20 mouse cellular contexts compared by ENCODE assay signal in genomic region chr5:74729567-74729966, GRCm38 (mm10). TPM values are rescaled to one million over a fixed set of nuclear protein-coding genes. Genes with fewer than 3 reads are reported as not detected.
DNase-seq lines count a peak whose midpoint lies in the region; ATAC-seq and TF ChIP-seq lines count a peak whose summit lies in the region.
"Had no signal": no experiment of that assay in that cellular context is flagged by ENCODE, and none has a peak within 500 bp of the region (broad histone marks: within the 10 kb centered on the region; RNA-seq: fewer than 3 reads in every experiment).

No protein-coding gene starts in this region.

- H3K36me3 ChIP-seq in heart, embryonic 12.5 days, result no peaks in the 10 kb centered on the region
- H3K36me3 ChIP-seq in heart, embryonic 10.5 days, result no peaks in the 10 kb centered on the region
- H3K36me3 ChIP-seq in G1E (replicated peaks), result no peaks in the 10 kb centered on the region
- H3K36me3 ChIP-seq in intestine, embryonic 16.5 days (ENCODE audit: control insufficient read depth, insufficient read depth, low read length), result no peaks in the 10 kb centered on the region; the same call in 1 of the 2 replicates
- H3K36me3 ChIP-seq: embryonic facial prominence, embryonic 13.5 days; heart, embryonic 13.5 days; kidney, embryonic 15.5 days; limb, embryonic 12.5 days had no signal

- peaks cover 30% of the 10 kb centered on the region for H3K4me1 ChIP-seq in heart, embryonic 12.5 days (replicated peaks)
- H3K4me1 ChIP-seq in heart, embryonic 10.5 days, result peaks cover 26% of the 10 kb centered on the region
- peaks cover 17% of the 10 kb centered on the region for H3K4me1 ChIP-seq in G1E (ENCODE audit: insufficient read depth, low read depth, low read length)
- no peaks in the 10 kb centered on the region for H3K4me1 ChIP-seq in intestine, embryonic 16.5 days (ENCODE audit: control insufficient read depth, insufficient read depth, low read length)

- peaks cover 62% of the 10 kb centered on the region for H3K27me3 ChIP-seq in heart, embryonic 12.5 days (replicated peaks)
- H3K27me3 ChIP-seq in heart, embryonic 10.5 days (ENCODE audit: insufficient read depth, poor library complexity, severe bottlenecking), result peaks cover 72% of the 10 kb centered on the region
- H3K27me3 ChIP-seq in G1E (ENCODE audit: insufficient read depth, low read length), result peaks cover 20% of the 10 kb centered on the region
- H3K27me3 ChIP-seq in intestine, embryonic 16.5 days (replicated peaks; ENCODE audit: control insufficient read depth, insufficient read depth, low read length), result no peaks in the 10 kb centered on the region
- H3K27me3 ChIP-seq: CH12.LX; embryonic facial prominence, embryonic 13.5 days; kidney, embryonic 15.5 days; limb, embryonic 12.5 days had no signal

- DNase-seq in heart, embryonic 10.5 days (ENCODE audit: low spot score), result no peak
- peak; percentile 19 for DNase-seq in G1E (ENCODE audit: low spot score)
- no peak for DNase-seq in cerebellum, adult 9-10 months
- DNase-seq in gastrocnemius, postnatal 4 days (ENCODE audit: low spot score in 2 of 2), result no peak
- DNase-seq: cerebellum, adult 9-11 months; gastrocnemius, postnatal 10 days; lung, postnatal 10 days; thymus, postnatal 36 days had no signal

- no peak overlapping the region for H3K4me3 ChIP-seq in heart, embryonic 12.5 days
- no peak overlapping the region for H3K4me3 ChIP-seq in heart, embryonic 10.5 days
- no peak overlapping the region for H3K4me3 ChIP-seq in G1E (ENCODE audit: low read depth, low read length)
- no peak overlapping the region for H3K4me3 ChIP-seq in intestine, embryonic 16.5 days (ENCODE audit: low read length)
- H3K4me3 ChIP-seq: embryonic facial prominence, embryonic 13.5 days; heart, embryonic 13.5 days; kidney, embryonic 15.5 days; limb, embryonic 12.5 days had no signal

- peak; percentile 54; the same call in 1 of the 2 replicates for ATAC-seq in heart, embryonic 12.5 days (ENCODE audit: insufficient number of reproducible peaks, low FRiP score)
- peak; percentile 89 for ATAC-seq in G1E (ENCODE audit: extremely low read depth, insufficient number of reproducible peaks, low FRiP score, poor library complexity, severe bottlenecking)
- peak; percentile 72; the same call in 1 of the 2 replicates for ATAC-seq in common myeloid progenitor, adult 5-6 weeks (replicated peaks; ENCODE audit: low read depth, poor library complexity, severe bottlenecking)
- no peak for ATAC-seq in intestine, embryonic 16.5 days
- ATAC-seq: forebrain, embryonic 14.5 days had no signal

- 0 out of 2 replicates have a peak overlapping the region, but pooled peaks have one; percentile 13 for H3K4me2 ChIP-seq in heart, embryonic 12.5 days
- H3K4me2 ChIP-seq in intestine, embryonic 16.5 days (ENCODE audit: low read depth, low read length), result no peak overlapping the region
- H3K4me2 ChIP-seq: embryonic facial prominence, embryonic 13.5 days; heart, embryonic 13.5 days; hindbrain, embryonic 14.5 days; kidney, embryonic 15.5 days; limb, embryonic 12.5 days; midbrain, embryonic 11.5 days had no signal

- no peak for TF ChIP-seq CTCF in G1E (IDR thresholded peaks at IDR 0.05; ENCODE audit: low read depth, low read length)

- WGBS in heart, embryonic 12.5 days, result 11% methylated on average over 6 of the region's 6 CpGs
- 18% methylated on average over 6 of the region's 6 CpGs for WGBS in heart, embryonic 10.5 days
- 65% methylated on average over 6 of the region's 6 CpGs for WGBS in intestine, embryonic 16.5 days

- H3K9ac ChIP-seq in heart, embryonic 12.5 days, result no peak overlapping the region
- H3K9ac ChIP-seq in intestine, embryonic 16.5 days (ENCODE audit: low read depth, low read length), result no peak overlapping the region
- H3K9ac ChIP-seq: embryonic facial prominence, embryonic 13.5 days; heart, embryonic 13.5 days; hindbrain, embryonic 14.5 days; kidney, embryonic 15.5 days; limb, embryonic 12.5 days had no signal

- H3K9me3 ChIP-seq in heart, embryonic 12.5 days (replicated peaks), result no peaks in the 10 kb centered on the region
- H3K9me3 ChIP-seq in heart, embryonic 10.5 days, result no peaks in the 10 kb centered on the region
- no peaks in the 10 kb centered on the region for H3K9me3 ChIP-seq in G1E (replicated peaks)
- H3K9me3 ChIP-seq in intestine, embryonic 16.5 days (ENCODE audit: control insufficient read depth, low read length), result no peaks in the 10 kb centered on the region
- H3K9me3 ChIP-seq: embryonic facial prominence, embryonic 13.5 days; kidney, embryonic 15.5 days had no signal

- H3K27ac ChIP-seq in heart, embryonic 12.5 days (ENCODE audit: poor library complexity, severe bottlenecking), result no peak overlapping the region
- no peak overlapping the region for H3K27ac ChIP-seq in heart, embryonic 10.5 days
- 0 out of 2 replicates have a peak overlapping the region, but pooled peaks have one; percentile 42 for H3K27ac ChIP-seq in intestine, embryonic 16.5 days (ENCODE audit: low read length)
- H3K27ac ChIP-seq: embryonic facial prominence, embryonic 13.5 days; heart, embryonic 13.5 days; hindbrain, embryonic 14.5 days; kidney, embryonic 15.5 days; limb, embryonic 12.5 days had no signal

RNA-seq across cellular contexts. Expression of gene Lnx1, which starts 26.9 kb away (rescaled TPM):
- polyA plus RNA-seq in heart, embryonic 12.5 days (2016; fragmentation: Nextera tagmentation; extraction: Ambion mirVana), result 0.92 and 1.0 TPM in 2 replicates
- 0.37 and 0.87 TPM in 2 replicates for polyA plus RNA-seq in heart, embryonic 10.5 days (2016; fragmentation: Nextera tagmentation; extraction: Ambion mirVana)
- not detected in 2 replicates for total RNA-seq in G1E (2014; fragmentation: Nextera tagmentation)
- 0.12 and 0.16 TPM in 2 replicates for total RNA-seq in G1E (2017)
- polyA plus RNA-seq in G1E (2012), result not detected in 2 replicates
- total RNA-seq in common myeloid progenitor, adult 5-6 weeks (2017), result not detected in 2 replicates
- 5.9 and 6.1 TPM in 2 replicates for polyA plus RNA-seq in intestine, embryonic 16.5 days (2015; fragmentation: Nextera tagmentation; extraction: Ambion mirVana)
- total RNA-seq in gastrocnemius, postnatal 4 days (2021), result under 1 TPM; 0.57 to 0.83 TPM
- total RNA-seq: monocyte, adult 5-6 weeks had no signal
